Mouse (Mus musculus) layer of hippocampus, postnatal 36 days (tissue): ENCODE measurements around the gene Crocc2. TPM values are rescaled to one million over a fixed set of nuclear protein-coding genes. Genes with fewer than 3 reads are reported as not detected.

Experiments used
- DNase-seq, 2 experiments: peaks; one replicate each; pipeline ENCODE4 v3.0.0; 2022
- total RNA-seq, 2 experiments: library from RNA; stranded (reverse); gene quantifications; 2 replicates each; pipeline ENCODE4 v1.2.3; 2021

The Crocc2 gene
- total RNA-seq = under 1 TPM; 0.15 to 0.25 TPM

DNA sequence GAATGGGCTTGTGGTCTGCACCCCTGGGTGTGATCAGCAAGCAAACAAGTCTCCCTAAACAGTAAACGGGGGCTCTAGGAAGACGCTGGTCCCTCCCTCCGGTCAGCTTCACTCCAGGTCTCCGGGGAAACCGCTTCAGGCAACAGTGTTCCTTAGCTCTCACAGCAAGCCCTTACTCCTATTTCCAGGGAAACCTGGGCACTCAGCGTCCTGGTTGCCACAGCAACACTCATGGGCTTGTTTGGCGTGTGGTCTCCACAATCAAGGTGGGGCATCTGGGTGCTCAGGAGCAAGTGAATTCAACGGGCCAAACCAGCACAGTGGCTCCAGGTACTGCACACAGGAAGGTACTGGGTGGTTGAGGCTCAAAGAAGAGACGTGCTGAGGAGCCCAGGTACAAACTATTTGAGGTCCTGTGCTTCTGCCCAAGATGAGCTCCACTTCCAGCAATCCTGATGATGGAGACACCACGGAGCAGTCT lies at the start of gene Crocc2:
Gene Crocc2, plus strand, starts transcription at position 431 of the 481 bp plus-strand sequence.
- no peak for DNase-seq

- no peak for DNase-seq
Measured at GRCm38 (mm10) chr1:93118816-93119215, 49.7 kb upstream of the Crocc2 start.

DNA sequence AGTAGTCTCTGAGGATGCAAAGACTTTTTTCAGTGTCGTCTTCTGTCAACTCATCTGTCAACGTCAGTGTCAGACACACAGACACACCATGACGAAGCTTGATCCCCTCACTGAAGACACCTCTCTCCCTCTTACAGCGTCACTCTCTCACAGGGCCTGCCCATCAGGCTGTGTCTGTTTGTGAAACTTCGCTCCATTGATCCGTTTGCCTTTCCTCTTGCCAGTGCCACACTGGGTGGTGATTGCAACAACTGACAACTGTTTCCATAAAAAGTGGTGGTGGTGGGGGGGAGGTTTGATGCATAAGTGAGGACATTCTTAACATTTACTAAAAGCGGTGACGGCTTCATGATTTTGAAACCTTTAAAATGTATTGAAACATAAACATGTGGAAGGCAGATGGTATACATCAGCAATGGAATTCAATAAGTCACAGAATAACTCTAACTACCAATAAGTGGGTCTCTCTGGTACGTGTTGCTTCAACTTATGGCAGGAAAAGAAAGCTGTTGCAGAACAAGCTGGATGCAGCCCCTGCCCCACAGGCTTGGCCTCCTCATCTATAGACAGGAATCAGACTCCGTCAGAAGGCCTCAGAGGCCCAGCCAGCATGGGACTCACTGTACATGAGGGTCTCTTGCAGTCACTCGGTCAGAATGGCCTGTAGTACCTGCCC lies 45.2 kb upstream of the Crocc2 start:
- DNase-seq = no peak

DNA sequence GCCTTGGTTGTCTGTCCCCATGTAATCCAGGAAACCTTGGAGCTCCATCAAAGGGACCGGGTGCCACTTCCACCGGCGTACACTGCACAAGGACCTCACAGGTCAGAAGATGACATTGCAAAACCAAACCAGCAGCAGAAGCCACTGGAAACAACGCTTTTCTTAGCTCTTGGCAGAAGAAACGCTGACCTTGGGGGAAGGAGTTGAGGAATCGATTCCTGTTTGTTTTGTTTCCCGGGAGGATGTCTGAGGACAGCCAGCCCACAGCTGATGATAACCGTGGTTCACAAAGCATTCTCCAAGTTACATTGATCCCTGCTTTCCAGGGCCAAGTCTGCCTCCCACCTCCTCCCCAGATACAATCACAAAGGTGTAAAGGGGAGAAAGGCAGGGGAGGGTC lies 44.5 kb upstream of the Crocc2 start:
- DNase-seq = no peak

DNA sequence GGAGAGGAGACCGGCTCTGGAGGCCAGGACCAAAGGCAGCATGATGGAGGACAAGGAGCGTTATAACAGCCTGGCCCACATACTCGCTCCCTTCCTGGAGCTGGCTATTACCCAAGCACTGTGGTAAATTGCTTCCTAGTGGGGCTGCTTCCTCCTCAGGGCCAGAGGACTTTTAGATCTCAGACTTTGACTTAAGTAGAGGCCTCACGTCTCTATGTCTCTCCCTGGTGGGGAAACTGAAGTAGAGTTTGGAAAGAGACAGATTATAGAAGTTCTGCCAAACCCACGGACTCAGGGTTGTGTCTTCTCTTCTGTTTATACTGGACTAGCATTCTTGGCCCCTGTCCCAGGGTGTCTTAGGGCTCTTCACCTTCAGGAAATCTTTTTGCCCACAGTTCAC lies 43.3 kb upstream of the Crocc2 start:
- DNase-seq = no peak

DNA sequence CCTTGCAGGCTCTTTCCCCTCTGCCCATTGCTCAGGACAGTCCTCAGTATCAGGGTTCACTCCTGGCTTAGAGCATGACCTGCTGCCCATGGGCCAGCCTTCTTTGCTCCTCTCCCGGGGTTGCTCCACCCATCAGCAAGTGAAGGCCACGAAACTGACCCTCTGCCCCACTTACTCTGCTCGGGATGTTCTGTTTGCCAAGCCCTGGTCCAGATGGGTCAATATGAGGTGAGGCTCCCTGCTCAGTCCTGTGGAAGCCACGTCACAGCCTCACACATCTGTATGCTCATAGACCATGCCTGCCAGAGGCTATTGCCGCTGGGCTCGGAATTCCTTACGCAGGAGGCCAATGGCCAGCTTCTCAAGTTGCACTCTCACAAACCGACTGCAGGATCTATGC lies 40.3 kb upstream of the Crocc2 start:
- DNase-seq = no peak

- DNase-seq = peak; percentile 70 to 71
Measured at GRCm38 (mm10) chr1:93128710-93129349, 39.7 kb upstream of the Crocc2 start.

DNA sequence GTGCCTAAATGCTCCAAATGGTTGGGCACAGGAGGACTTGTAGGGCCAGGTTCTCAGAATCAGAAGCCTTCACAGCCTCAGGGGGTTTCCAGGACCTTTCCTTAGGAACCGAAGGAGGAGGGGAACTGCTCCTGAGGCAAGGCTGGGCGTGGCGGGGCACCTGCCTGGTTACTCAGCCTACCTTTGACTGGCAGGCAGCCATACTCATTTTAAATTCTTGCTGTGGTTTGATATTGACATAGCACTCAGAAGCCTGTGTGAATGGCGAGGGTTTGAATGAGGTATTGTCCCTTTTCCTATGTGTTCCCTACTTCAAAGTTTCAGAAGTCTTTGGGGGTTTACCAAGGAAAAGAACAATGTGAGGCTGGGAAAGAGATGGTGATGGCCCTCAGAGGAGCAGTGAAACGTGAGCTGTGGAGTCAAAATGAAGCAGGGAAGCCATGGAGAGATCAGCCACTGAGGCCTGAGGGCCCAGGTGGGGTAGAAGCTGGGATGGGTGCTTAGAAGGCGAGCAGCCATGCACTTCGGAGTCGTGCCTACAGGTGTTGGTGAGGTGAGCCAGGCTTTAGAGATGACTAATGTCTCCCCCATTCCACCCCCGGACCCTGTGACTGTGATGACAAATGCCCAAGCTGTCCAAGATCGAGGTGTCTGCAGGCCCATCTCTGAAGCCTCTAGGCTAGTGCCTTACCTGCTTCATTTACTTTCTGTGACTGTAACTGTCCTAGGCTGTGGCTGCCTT lies 38.1 kb upstream of the Crocc2 start:
- no peak for DNase-seq

DNA sequence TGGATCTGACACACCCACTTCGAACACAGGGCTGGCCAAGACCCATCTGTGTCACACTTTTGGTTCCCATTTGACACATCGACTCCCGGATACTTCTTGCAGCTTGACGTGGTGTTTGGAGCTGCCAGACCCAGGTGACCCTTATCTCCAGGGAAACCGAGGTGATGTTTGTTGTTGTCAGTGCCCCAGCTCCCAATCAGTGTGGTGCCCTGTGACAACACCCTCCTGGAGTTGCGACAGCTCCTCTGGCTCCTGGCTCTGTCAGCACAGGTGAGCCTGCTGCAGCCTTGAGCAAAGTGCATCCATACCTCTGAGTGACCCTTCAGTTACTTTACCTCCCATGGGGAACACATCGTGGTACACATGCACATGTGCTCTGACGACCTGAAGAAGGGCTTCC lies 35.8 kb upstream of the Crocc2 start:
- no peak for DNase-seq

DNA sequence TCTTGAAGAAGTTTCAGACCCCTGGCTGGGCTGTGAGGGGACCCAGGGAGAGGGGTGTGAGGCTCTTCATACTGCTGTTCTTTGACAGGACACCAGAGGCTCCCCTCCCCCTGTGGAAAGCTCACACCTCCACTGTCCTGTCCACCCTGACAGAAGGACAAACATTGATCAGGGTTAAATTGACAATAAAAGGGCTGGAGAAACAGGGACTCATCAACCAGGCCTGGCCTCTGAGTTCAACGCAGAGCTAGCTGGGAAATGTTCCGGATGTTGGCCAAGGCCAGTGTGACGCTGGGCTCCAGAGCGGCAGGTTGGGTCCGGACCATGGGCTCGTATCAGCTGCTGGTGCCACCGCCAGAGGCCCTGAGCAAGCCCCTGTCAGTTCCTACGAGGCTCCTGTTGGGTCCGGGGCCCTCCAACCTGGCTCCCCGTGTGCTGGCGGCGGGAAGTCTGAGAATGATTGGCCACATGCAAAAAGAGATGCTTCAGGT lies 33.4 kb upstream of the Crocc2 start, which contains the start of gene Agxt:
Gene Agxt, plus strand, starts transcription at position 205 of the 491 bp plus-strand sequence.
- no peak for DNase-seq

DNA sequence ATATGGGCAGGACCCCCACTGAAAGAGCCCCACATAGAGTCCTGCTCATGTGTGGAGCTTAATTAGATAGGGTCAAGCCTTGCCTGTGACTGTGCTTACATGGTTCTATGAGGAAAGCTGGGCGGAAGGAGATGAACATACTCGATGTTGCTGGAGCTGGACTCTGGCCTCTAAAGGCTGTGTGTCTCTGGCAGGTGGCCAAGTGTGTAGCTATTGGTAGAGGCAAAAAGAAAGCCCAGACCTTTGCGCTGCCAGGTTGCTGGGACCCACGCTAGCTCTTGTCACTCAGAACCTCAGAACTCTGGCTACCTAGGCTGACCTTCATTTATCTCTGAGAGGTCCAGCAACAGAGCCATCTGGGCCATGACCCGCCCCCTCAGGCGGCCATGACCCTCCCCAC lies 30.0 kb upstream of the Crocc2 start:
- no peak for DNase-seq

- DNase-seq = peak; percentile 31 to 47
Measured at GRCm38 (mm10) chr1:93139713-93140112, 28.8 kb upstream of the Crocc2 start.

- DNase-seq = no peak
Measured at GRCm38 (mm10) chr1:93142871-93143270, 25.7 kb upstream of the Crocc2 start.

DNA sequence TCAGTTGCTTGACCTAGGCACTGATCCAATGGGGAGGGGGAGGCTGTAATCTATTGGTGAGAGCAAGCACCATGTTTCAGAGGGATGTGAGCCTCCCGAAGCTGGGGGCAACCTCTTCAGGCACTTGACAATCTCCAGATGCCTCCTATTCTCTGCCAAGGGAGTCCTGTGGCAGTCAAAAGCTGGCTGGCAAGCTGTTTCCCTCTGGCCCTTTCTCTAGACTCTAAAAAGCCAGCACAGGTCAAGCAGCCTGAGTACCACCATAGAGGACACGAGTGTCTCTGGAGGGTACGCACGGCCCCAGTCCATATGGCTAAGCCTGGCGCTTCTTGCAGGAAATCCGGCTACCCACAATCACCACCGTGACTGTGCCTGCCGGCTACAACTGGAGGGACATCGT lies 24.3 kb upstream of the Crocc2 start:
- no peak for DNase-seq

DNA sequence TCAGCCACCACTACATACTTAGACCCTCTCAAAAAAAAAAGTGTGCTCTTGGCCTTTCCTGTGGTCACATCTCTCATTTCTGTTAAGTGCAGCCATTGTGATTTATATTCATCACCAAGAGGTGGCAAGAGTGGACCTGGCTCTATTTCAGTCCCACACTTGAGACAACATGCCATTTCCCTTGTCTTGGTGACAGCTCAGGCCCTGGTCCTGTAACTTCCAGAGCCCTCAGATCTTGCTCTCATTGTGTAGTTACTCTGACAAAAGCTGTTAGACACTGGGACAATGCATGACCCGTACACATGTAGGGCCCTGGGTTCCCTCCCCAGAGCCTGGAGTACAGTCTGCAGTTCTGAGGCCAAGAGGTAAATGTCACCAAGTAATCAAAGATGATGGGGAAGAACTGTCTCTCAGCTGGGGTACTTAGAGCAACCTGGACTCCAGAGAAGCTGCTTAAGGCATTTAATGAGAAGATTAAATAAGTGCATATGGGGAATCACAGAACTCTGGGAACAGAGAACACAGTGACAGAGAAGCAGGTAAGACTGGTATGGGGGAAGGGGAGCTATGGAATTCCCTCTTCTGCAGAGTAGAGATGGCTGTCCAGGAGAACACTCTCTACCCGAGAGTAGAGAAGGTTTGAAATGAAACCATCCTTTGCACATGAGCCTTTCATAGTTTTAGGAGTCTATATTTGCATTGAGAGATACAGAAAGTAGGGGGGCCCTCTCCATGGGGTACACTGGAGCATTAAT lies 17.4 kb upstream of the Crocc2 start:
- no peak for DNase-seq

- DNase-seq = no peak
Measured at GRCm38 (mm10) chr1:93157566-93157965, 11.0 kb upstream of the Crocc2 start.

GRCm38 (mm10) chr1:93158916-93159315 lies 9.6 kb upstream of the Crocc2 start:
- DNase-seq = no peak

GRCm38 (mm10) chr1:93159566-93160500 lies 8.7 kb upstream of the Crocc2 start:
- DNase-seq = no peak

GRCm38 (mm10) chr1:93160501-93161133 lies 7.9 kb upstream of the Crocc2 start, which contains the start of gene 2310007B03Rik:
TSS of gene 2310007B03Rik (minus strand) at chr1:93160948.
- no peak for DNase-seq

- DNase-seq = no peak
Measured at GRCm38 (mm10) chr1:93161350-93161749, 7.2 kb upstream of the Crocc2 start.

DNA sequence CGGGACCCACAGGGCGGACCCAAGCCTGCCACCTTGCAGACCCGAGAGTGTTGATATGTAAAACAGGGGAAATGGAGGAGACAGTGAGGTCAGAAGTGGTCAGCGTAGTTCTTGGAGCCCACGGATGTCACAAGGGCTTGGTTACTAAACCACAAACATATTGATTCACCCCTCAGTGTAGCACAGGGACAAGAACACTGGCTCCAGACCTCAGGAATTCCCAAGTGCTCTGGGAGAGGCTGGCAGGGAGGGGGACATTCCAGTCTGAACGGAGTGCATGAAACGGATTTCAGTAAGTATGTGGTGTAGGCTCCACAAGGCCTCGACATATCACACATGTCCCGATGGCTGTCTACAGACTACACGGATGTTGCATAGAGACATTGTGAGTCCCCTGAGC lies 6.6 kb upstream of the Crocc2 start:
- no peak for DNase-seq
